Mouse (Mus musculus): ENCODE results near the gene Scly.

GRCm38 (mm10) chr1:91297799-91298744, at the start of gene Scly:
- TF ChIP-seq GATA1 (IDR thresholded peaks at IDR 0.05; ENCODE audit: borderline replicate concordance, low read length): no peak
- no peak for TF ChIP-seq FLI1 (IDR thresholded peaks at IDR 0.05; ENCODE audit: low read length)

All from megakaryocyte, embryonic 14.5 days (primary cell).